Mouse (Mus musculus) induced T-regulatory cell, adult 2 months (primary cell): ENCODE data around the gene Adh1.

ENCODE experiments used
- DNase-seq: peaks from one replicate; pipeline ENCODE4 v3.0.0-alpha.2; 2012; ENCODE audit warnings: low read depth

Adh1 gene

GRCm38 (mm10) chr3:138290672-138291071 lies 29.9 kb downstream of the Adh1 start:
- no peak for DNase-seq

GRCm38 (mm10) chr3:138291529-138292117 lies 30.8 kb downstream of the Adh1 start:
- no peak for DNase-seq

- DNase-seq: no peak
Measured at GRCm38 (mm10) chr3:138293298-138293895, 32.6 kb downstream of the Adh1 start.

- no peak for DNase-seq
Measured at GRCm38 (mm10) chr3:138300130-138300529, 39.3 kb downstream of the Adh1 start.

- DNase-seq: no peak
Measured at GRCm38 (mm10) chr3:138302676-138303075, 41.9 kb downstream of the Adh1 start.

GRCm38 (mm10) chr3:138303771-138304488 lies 43.1 kb downstream of the Adh1 start:
- DNase-seq: no peak

GRCm38 (mm10) chr3:138304489-138304871 lies 43.7 kb downstream of the Adh1 start:
- no peak for DNase-seq

- no peak for DNase-seq
Measured at GRCm38 (mm10) chr3:138305486-138306289, 44.9 kb downstream of the Adh1 start.

- DNase-seq: no peak
Measured at GRCm38 (mm10) chr3:138306290-138306683, 45.5 kb downstream of the Adh1 start.

GRCm38 (mm10) chr3:138309910-138310309 lies 49.1 kb downstream of the Adh1 start:
- no peak for DNase-seq

GRCm38 (mm10) chr3:138311015-138311414 lies 50.2 kb downstream of the Adh1 start:
- DNase-seq: peak; percentile 40

GRCm38 (mm10) chr3:138312965-138313364 lies 52.2 kb downstream of the Adh1 start, which contains the start of gene Adh6a:
Gene Adh6a (plus strand): TSS chr3:138313286.
- DNase-seq: no peak

- DNase-seq: no peak
Measured at GRCm38 (mm10) chr3:138316908-138317472, 56.2 kb downstream of the Adh1 start.

- DNase-seq: no peak
Measured at GRCm38 (mm10) chr3:138325001-138325400, 64.2 kb downstream of the Adh1 start.

GRCm38 (mm10) chr3:138325466-138325865 lies 64.7 kb downstream of the Adh1 start:
- DNase-seq: no peak

GRCm38 (mm10) chr3:138333910-138334309 lies 73.1 kb downstream of the Adh1 start:
- DNase-seq: no peak

GRCm38 (mm10) chr3:138334320-138334719 lies 73.5 kb downstream of the Adh1 start:
- peak; percentile 73 for DNase-seq

GRCm38 (mm10) chr3:138335566-138335965 lies 74.8 kb downstream of the Adh1 start:
- no peak for DNase-seq

GRCm38 (mm10) chr3:138336104-138336754 lies 75.4 kb downstream of the Adh1 start:
- DNase-seq: no peak
